Mouse (Mus musculus) MEL (cell line): ENCODE measurements around the gene Tor4a.

Experiments
- BHLHE40 ChIP-seq: IDR thresholded peaks from 2 replicates; pipeline ENCODE4 v1.6.1; 2012; ENCODE audit warnings: low read depth, mild to moderate bottlenecking, inconsistent platforms, low read length, improper control_type of control experiment, borderline replicate concordance
- CTCF ChIP-seq, 3 experiments: IDR thresholded peaks in 2 of 3; conservative IDR thresholded peaks in 1 of 3; 2 replicates each; pipeline ENCODE4 v1.5.1; 2011 to 2012; ENCODE audit warnings: low read length in 3 of 3, low read depth in 2 of 3, mild to moderate bottlenecking in 2 of 3, improper control_type of control experiment in 1 of 3, inconsistent platforms in 1 of 3, mixed read lengths in 1 of 3, moderate library complexity in 1 of 3; ENCODE audit not compliant: control insufficient read depth in 1 of 3, insufficient read depth in 1 of 3, poor library complexity in 1 of 3, severe bottlenecking in 1 of 3
- ELF1 ChIP-seq: IDR thresholded peaks from 2 replicates; pipeline ENCODE4 v1.6.1; 2014; ENCODE audit warnings: low read depth, mild to moderate bottlenecking, inconsistent platforms, low read length, improper control_type of control experiment, moderate library complexity
- EP300 ChIP-seq, 2 experiments: IDR thresholded peaks; 2 replicates each; pipeline ENCODE4 v1.6.1; 2011; ENCODE audit warnings: improper control_type of control experiment in 2 of 2, low read length in 2 of 2, low read depth in 1 of 2, mild to moderate bottlenecking in 1 of 2
- MAX ChIP-seq: IDR thresholded peaks from 2 replicates; pipeline ENCODE4 v1.6.1; 2011; ENCODE audit warnings: low read length, improper control_type of control experiment
- MYC ChIP-seq: IDR thresholded peaks from 2 replicates; pipeline ENCODE4 v1.6.1; 2011; ENCODE audit warnings: low read depth, mild to moderate bottlenecking, low read length, improper control_type of control experiment, moderate library complexity
- POLR2A ChIP-seq, 2 experiments: IDR thresholded peaks; 2 replicates each; pipeline ENCODE4 v1.6.1; 2011 to 2012; ENCODE audit warnings: low read length in 2 of 2, mild to moderate bottlenecking in 2 of 2, control low read depth in 1 of 2, improper control_type of control experiment in 1 of 2, low read depth in 1 of 2, moderate library complexity in 1 of 2; ENCODE audit not compliant: control insufficient read depth in 1 of 2, insufficient read depth in 1 of 2, poor library complexity in 1 of 2
- POLR2AphosphoS5 ChIP-seq: IDR thresholded peaks from 2 replicates; pipeline ENCODE4 v1.6.1; 2012; ENCODE audit warnings: low read depth, borderline replicate concordance, mild to moderate bottlenecking, inconsistent platforms, low read length, moderate library complexity, mixed read lengths
- TCF12 ChIP-seq: IDR thresholded peaks from 2 replicates; pipeline ENCODE4 v1.6.1; 2014; ENCODE audit warnings: low read depth, mild to moderate bottlenecking, inconsistent platforms, low read length, improper control_type of control experiment, moderate library complexity
- USF1 ChIP-seq: IDR thresholded peaks from 2 replicates; pipeline ENCODE4 v1.6.1; 2014; ENCODE audit warnings: low read depth, mild to moderate bottlenecking, inconsistent platforms, low read length, improper control_type of control experiment, moderate library complexity
- ZC3H11A ChIP-seq: IDR thresholded peaks from 2 replicates; pipeline ENCODE4 v1.6.1; 2012; ENCODE audit warnings: low read depth, mild to moderate bottlenecking, inconsistent platforms, low read length, improper control_type of control experiment

- TF ChIP-seq EP300 (IDR thresholded peaks at IDR 0.05; ENCODE audit: low read depth in 1 of 2, low read length in 2 of 2) (no peak), TCF12 (no peak), MAX (no peak), CTCF (IDR thresholded peaks at IDR 0.05 in 2 of 3, conservative IDR thresholded peaks at IDR 0.05 in 1 of 3; ENCODE audit: control insufficient read depth in 1 of 3, insufficient read depth in 1 of 3, low read depth in 2 of 3, low read length in 3 of 3, poor library complexity in 1 of 3, severe bottlenecking in 1 of 3) (no peak), POLR2AphosphoS5 (no peak), BHLHE40 (no peak), ELF1 (no peak), USF1 (no peak), POLR2A (IDR thresholded peaks at IDR 0.05; ENCODE audit: control insufficient read depth in 1 of 2, insufficient read depth in 1 of 2, low read depth in 1 of 2, low read length in 2 of 2, poor library complexity in 1 of 2) (no peak), MYC (no peak), ZC3H11A (no peak)
These were observed 25.5 kb downstream of the Tor4a start for GRCm38 (mm10) chr2:25171101-25171768.
